Mouse (Mus musculus): ENCODE data around the gene Adcy2.

DNA sequence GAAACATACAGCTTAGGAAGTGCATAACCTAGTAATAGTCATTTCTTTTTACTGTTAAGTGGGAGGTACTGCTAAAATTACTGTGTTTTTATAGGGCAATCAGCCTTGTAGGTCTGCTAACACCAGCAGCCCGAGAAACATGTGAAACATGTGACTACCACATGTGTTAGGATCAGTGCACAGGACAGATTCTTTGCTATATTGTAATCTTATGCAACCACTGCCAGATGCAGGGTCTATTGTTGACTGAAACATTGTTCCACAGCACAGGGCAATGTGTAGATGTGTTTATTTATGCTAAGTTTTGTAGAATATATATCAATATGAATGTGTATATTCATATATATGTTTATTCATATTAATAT lies 67.1 kb downstream of the Adcy2 start:
- TF ChIP-seq HCFC1 (IDR thresholded peaks at IDR 0.05; ENCODE audit: low read depth, low read length) (no peak), POLR2A (IDR thresholded peaks at IDR 0.05; ENCODE audit: low read depth, low read length) (no peak), UBTF (IDR thresholded peaks at IDR 0.05; ENCODE audit: low read depth, low read length) (no peak)
